Mouse (Mus musculus) lung, postnatal 4 days (tissue): ENCODE measurements at regions not wholly inside any gene's neighbourhood (a gene's known extent, or its start where the extent isn't known, plus 50 kb on each side); places are given as distances from the start of the nearest gene placed in this dataset.

Source experiments
- DNase-seq, 2 experiments: peaks; one replicate each; pipeline ENCODE4 v3.0.0; 2021

GRCm38 (mm10) chr16:85347621-85348020, 174.1 kb upstream of the App start:
- no peak for DNase-seq

- DNase-seq, result no peak
Observed at GRCm38 (mm10) chr16:85336495-85337119, 163.0 kb upstream of the App start.

GRCm38 (mm10) chr16:85333543-85333942, 160.0 kb upstream of the App start:
- peak in 1 of 2 experiments; percentile 5 for DNase-seq

GRCm38 (mm10) chr16:85312018-85312417, 138.5 kb upstream of the App start:
- DNase-seq, result no peak

- no peak for DNase-seq
Observed at GRCm38 (mm10) chr16:85309493-85309892, 135.9 kb upstream of the App start.

GRCm38 (mm10) chr16:85308429-85308828, 134.9 kb upstream of the App start:
- no peak for DNase-seq

- DNase-seq, result no peak
Observed at GRCm38 (mm10) chr16:85307940-85308339, 134.4 kb upstream of the App start.

GRCm38 (mm10) chr16:85300092-85300853, 126.7 kb upstream of the App start:
- no peak for DNase-seq

- no peak for DNase-seq
Observed at GRCm38 (mm10) chr16:85298559-85298958, 125.0 kb upstream of the App start.

GRCm38 (mm10) chr16:85290986-85291952, 117.7 kb upstream of the App start:
- DNase-seq, result no peak

- DNase-seq, result no peak
Observed at GRCm38 (mm10) chr16:85277862-85278261, 104.3 kb upstream of the App start.

GRCm38 (mm10) chr16:85269681-85270080, 96.1 kb upstream of the App start:
- DNase-seq, result no peak

GRCm38 (mm10) chr16:85259838-85260237, 86.3 kb upstream of the App start:
- no peak for DNase-seq

- DNase-seq, result no peak
Observed at GRCm38 (mm10) chr16:85247301-85247700, 73.7 kb upstream of the App start.

GRCm38 (mm10) chr16:85233037-85233436, 59.5 kb upstream of the App start:
- no peak for DNase-seq

- no peak for DNase-seq
Observed at GRCm38 (mm10) chr16:85231908-85232467, 58.4 kb upstream of the App start.

GRCm38 (mm10) chr16:85231330-85231729, 57.8 kb upstream of the App start:
- DNase-seq, result no peak

- DNase-seq, result no peak
Observed at GRCm38 (mm10) chr16:85224325-85224724, 50.8 kb upstream of the App start.
